Mouse (Mus musculus): Measurements from ENCODE around the gene Nradd. TPM values are rescaled to one million over a fixed set of nuclear protein-coding genes. Genes with fewer than 3 reads are reported as not detected.

The Nradd gene
- polyA plus RNA-seq, 1 experiment from 2014 or later: 12.2 TPM

Small RNA genes lying within 50 kb of the gene (microRNA-seq; reads per million reads assigned to microRNA genes)
- not detected for gene Mir8107

Other genes with a start within 250 kb of the Nradd start
- gene Ptpn23, start 216.2 kb downstream of the Nradd start, polyA plus RNA-seq (2014; fragmentation: Nextera tagmentation; extraction: Ambion mirVana): 10.3 and 12.5 TPM in 2 replicates
- 1.1 and 4.2 TPM in 2 replicates for gene Ngp, start 204.7 kb downstream of the Nradd start, polyA plus RNA-seq (2014; fragmentation: Nextera tagmentation; extraction: Ambion mirVana)
- gene Klhl18, start 147.8 kb downstream of the Nradd start, polyA plus RNA-seq (2014; fragmentation: Nextera tagmentation; extraction: Ambion mirVana): 7.7 and 8.7 TPM in 2 replicates
- 0.47 and 0.65 TPM in 2 replicates for gene Kif9, start 147.5 kb downstream of the Nradd start, polyA plus RNA-seq (2014; fragmentation: Nextera tagmentation; extraction: Ambion mirVana)
- 32.7 and 35.6 TPM in 2 replicates for gene Setd2, start 91.9 kb downstream of the Nradd start, polyA plus RNA-seq (2014; fragmentation: Nextera tagmentation; extraction: Ambion mirVana)
- gene Nbeal2, start 29.7 kb upstream of the Nradd start, polyA plus RNA-seq (2014; fragmentation: Nextera tagmentation; extraction: Ambion mirVana): 2.4 and 2.7 TPM in 2 replicates
- 146 and 147 TPM in 2 replicates for gene Ccdc12, start 32.1 kb upstream of the Nradd start, polyA plus RNA-seq (2014; fragmentation: Nextera tagmentation; extraction: Ambion mirVana)
- 4,569 and 4,875 TPM in 2 replicates for gene Myl3, start 117.4 kb upstream of the Nradd start, polyA plus RNA-seq (2014; fragmentation: Nextera tagmentation; extraction: Ambion mirVana)
- gene Pth1r, start 122.7 kb upstream of the Nradd start, polyA plus RNA-seq (2014; fragmentation: Nextera tagmentation; extraction: Ambion mirVana): 22.2 and 23.9 TPM in 2 replicates
- not detected in 2 replicates for gene Prss42, start 173.7 kb upstream of the Nradd start, polyA plus RNA-seq (2014; fragmentation: Nextera tagmentation; extraction: Ambion mirVana)
- gene Prss44, start 189.5 kb upstream of the Nradd start, polyA plus RNA-seq (2014; fragmentation: Nextera tagmentation; extraction: Ambion mirVana): not detected in 2 replicates
- gene Prss43, start 202.2 kb upstream of the Nradd start, polyA plus RNA-seq (2014; fragmentation: Nextera tagmentation; extraction: Ambion mirVana): not detected in 2 replicates
- gene Prss45, start 210.1 kb upstream of the Nradd start, polyA plus RNA-seq (2014; fragmentation: Nextera tagmentation; extraction: Ambion mirVana): not detected in 2 replicates
- gene Prss46, start 220.1 kb upstream of the Nradd start, polyA plus RNA-seq (2014; fragmentation: Nextera tagmentation; extraction: Ambion mirVana): 0.22 TPM in 1 of 2 replicates, not detected in the other
- gene Prss50, start 233.5 kb upstream of the Nradd start, polyA plus RNA-seq (2014; fragmentation: Nextera tagmentation; extraction: Ambion mirVana): not detected in 2 replicates

Measured in heart, embryonic 14.5 days (tissue).